Mouse (Mus musculus): ENCODE measurements around the gene Gm13278.
"Not testable (repeated sequence)": the region's sequence is repeated elsewhere in the genome, so short reads cannot be mapped to it uniquely, and the experiment has no call there.

DNA sequence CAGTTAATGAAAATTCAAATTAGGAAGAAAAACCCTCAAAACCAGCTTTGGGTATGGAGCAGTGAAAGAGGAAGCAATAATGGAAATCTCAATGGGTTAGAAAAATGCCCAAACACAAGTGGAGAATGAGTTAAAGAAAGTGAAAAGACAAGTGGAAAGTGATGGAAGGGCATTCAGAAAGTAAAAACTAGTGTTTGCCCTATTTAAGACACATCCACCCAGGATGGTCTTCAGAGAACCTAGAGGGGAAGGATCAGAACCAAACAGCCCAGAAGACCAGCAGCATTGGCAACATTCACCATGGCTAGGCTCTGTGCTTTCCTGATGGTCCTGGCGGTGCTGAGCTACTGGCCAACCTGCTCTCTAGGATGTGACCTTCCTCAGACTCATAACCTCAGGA, 43.9 kb downstream of the Gm13278 start, which contains the start of gene Ifna5:
- not testable (repeated sequence) for TF ChIP-seq POU5F1 (IDR thresholded peaks at IDR 0.05; ENCODE audit: borderline replicate concordance, low read length); CTCF (conservative IDR thresholded peaks at IDR 0.05; ENCODE audit: low read length); NANOG (IDR thresholded peaks at IDR 0.05; ENCODE audit: borderline replicate concordance, low read length)

Measured in E14TG2a.4 (cell line).